Mouse (Mus musculus) stomach, postnatal 0 days (tissue): Measurements from ENCODE around the gene Mup18. TPM values are rescaled to one million over a fixed set of nuclear protein-coding genes. Genes with fewer than 3 reads are reported as not detected.
"Not testable (repeated sequence)": the region's sequence is repeated elsewhere in the genome, so short reads cannot be mapped to it uniquely, and the experiment has no call there.

Experiments used
- ATAC-seq: fragments of 200-750 bp; cut with Nextera tagmentation; 2 replicates; pipeline ENCODE4 v1.8.0; 2017; ENCODE audit not compliant: low FRiP score, low TSS enrichment
- DNase-seq: peaks from one replicate; pipeline ENCODE4 v3.0.0-alpha.2; 2016; ENCODE audit warnings: low spot score
- H3K27ac ChIP-seq: fragments of 300-500 bp; sonication (generic); replicated peaks from 2 replicates; pipeline ENCODE4 v1.5.1; 2014; ENCODE audit warnings: mild to moderate bottlenecking, control low read depth
- H3K27me3 ChIP-seq: fragments of 300-500 bp; sonication (generic); 2 replicates; pipeline ENCODE4 v1.6.1; 2014; ENCODE audit warnings: low read length; ENCODE audit not compliant: control insufficient read depth, insufficient read depth
- H3K36me3 ChIP-seq: fragments of 300-500 bp; sonication (generic); 2 replicates; pipeline ENCODE4 v1.6.1; 2014; ENCODE audit warnings: low read length, mixed read lengths; ENCODE audit not compliant: control insufficient read depth, insufficient read depth
- H3K4me1 ChIP-seq: fragments of 300-500 bp; sonication (generic); replicated peaks from 2 replicates; pipeline ENCODE4 v1.6.1; 2014; ENCODE audit warnings: antibody characterized with exemption; ENCODE audit not compliant: control insufficient read depth, insufficient read depth
- H3K4me2 ChIP-seq: fragments of 300-500 bp; sonication (generic); replicated peaks from 2 replicates; pipeline ENCODE4 v1.6.1; 2014; ENCODE audit warnings: low read depth, mild to moderate bottlenecking, control low read depth, moderate library complexity
- H3K4me3 ChIP-seq: fragments of 300-500 bp; sonication (generic); 2 replicates; pipeline ENCODE4 v1.5.1; 2014; ENCODE audit warnings: low read depth, low read length, control low read depth
- H3K9ac ChIP-seq: fragments of 300-500 bp; sonication (generic); 2 replicates; pipeline ENCODE4 v1.6.1; 2014; ENCODE audit warnings: mild to moderate bottlenecking, low read length, control low read depth, mixed read lengths
- H3K9me3 ChIP-seq: fragments of 300-500 bp; sonication (generic); 2 replicates; pipeline ENCODE4 v1.6.1; 2016; ENCODE audit warnings: low read length; ENCODE audit not compliant: control insufficient read depth
- WGBS: fragments of 180-500 bp; shearing (Covaris S2); extraction: QIAGEN DNeasy Blood & Tissue Kit; methylation state at CpG from one replicate; pipeline ENCODE4 v1.1.7; 2014; 5-methylcytosine and 5-hydroxymethylcytosine counted together
- polyA plus RNA-seq: library from polyadenylated mRNA; unstranded; fragments of >200 nt; fragmentation: Nextera tagmentation; extraction: Ambion mirVana; gene quantifications from 2 replicates; pipeline ENCODE4 v1.2.1, GENCODE M21; 2015

The Mup18 gene
- not detected in 2 replicates for polyA plus RNA-seq

- H3K27me3 ChIP-seq, H3K4me2 ChIP-seq, ATAC-seq, H3K4me1 ChIP-seq, H3K4me3 ChIP-seq, H3K9me3 ChIP-seq, H3K27ac ChIP-seq, DNase-seq, H3K9ac ChIP-seq, H3K36me3 ChIP-seq: not testable (repeated sequence)
- 73% methylated on average over 2 of the region's 2 CpGs for WGBS
Observed at GRCm38 (mm10) chr4:61674036-61674435, at the start of gene Mup18. TSS of gene Mup18 (minus strand) at chr4:61674136.

- WGBS = 72% methylated on average over 4 of the region's 6 CpGs
- H3K4me3 ChIP-seq, H3K27ac ChIP-seq, H3K4me1 ChIP-seq, H3K36me3 ChIP-seq, ATAC-seq, DNase-seq, H3K9ac ChIP-seq, H3K9me3 ChIP-seq, H3K27me3 ChIP-seq, H3K4me2 ChIP-seq: not testable (repeated sequence)
Observed at GRCm38 (mm10) chr4:61714296-61714695, 40.4 kb upstream of the Mup18 start.

Other genes starting within 250 kb of the Mup18 start
- gene Mup15, start 234.4 kb downstream of the Mup18 start, polyA plus RNA-seq = not detected in 2 replicates
- not detected in 2 replicates for gene Mup16, start 154.6 kb downstream of the Mup18 start, polyA plus RNA-seq
- not detected in 2 replicates for gene Mup17, start 78.3 kb downstream of the Mup18 start, polyA plus RNA-seq
- gene Mup19, start 108.1 kb upstream of the Mup18 start, polyA plus RNA-seq = not detected in 2 replicates
- not detected in 2 replicates for gene Mup5, start 161.1 kb upstream of the Mup18 start, polyA plus RNA-seq